7 mouse cellular contexts compared by ENCODE assay signal in the genomic region with DNA sequence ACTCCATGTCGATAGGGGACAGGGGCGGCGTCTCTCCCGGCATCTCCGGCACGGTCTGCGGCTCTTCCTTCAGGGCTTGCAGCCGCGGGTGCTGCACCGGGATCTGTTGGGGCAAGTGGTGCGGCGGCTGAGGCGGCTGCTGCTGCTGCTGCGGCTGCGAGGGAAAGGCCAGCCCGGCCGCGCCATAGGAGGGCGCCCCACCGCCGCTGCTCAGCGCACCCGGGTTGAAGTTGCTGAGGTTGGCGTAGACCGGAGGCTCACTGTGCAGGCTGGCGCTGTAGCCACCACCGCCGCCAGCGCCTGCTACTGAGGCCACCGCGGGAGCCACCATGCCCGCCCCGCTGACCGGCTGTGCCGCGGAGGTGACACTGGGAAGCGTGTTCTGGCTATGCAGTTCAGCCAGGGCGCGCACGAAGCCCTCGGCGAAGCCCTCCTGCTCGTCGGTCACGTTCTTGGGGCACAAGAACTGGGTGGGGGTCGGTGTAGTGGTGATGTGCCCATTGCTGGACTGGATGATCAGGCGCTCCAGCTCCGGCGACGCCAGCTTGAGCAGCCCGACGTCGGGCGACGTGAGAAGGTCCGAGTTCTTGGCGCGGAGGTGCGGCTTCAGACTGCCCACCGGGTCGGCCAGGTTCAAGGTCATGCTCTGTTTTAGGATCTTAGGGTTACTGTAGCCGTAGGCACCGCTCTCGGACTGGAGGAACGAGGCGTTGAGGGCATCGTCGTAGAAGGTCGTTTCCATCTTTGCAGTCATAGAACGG. TPM values are rescaled to one million over a fixed set of nuclear protein-coding genes. Genes with fewer than 3 reads are reported as not detected.
DNase-seq lines count a peak whose midpoint lies in the region; ATAC-seq lines count a peak whose summit lies in the region.

No protein-coding gene starts in this region.

- WGBS in forebrain, embryonic 10.5 days = under 1% methylated on average over 70 of the region's 70 CpGs
- under 1% methylated on average over 69 of the region's 70 CpGs for WGBS in heart, embryonic 15.5 days
- under 1% methylated on average over 70 of the region's 70 CpGs for WGBS in liver, embryonic 13.5 days (ENCODE audit: insufficient replicate concordance)
- WGBS in stomach, embryonic 15.5 days = under 1% methylated on average over 70 of the region's 70 CpGs

- ATAC-seq in heart, embryonic 15.5 days (replicated peaks; ENCODE audit: insufficient number of reproducible peaks, insufficient read depth, low FRiP score, low read depth) = 0 out of 2 replicates have a peak, but pooled peaks have one; percentile 3
- no peak for ATAC-seq in liver, embryonic 13.5 days (ENCODE audit: low read depth)
- no peak for ATAC-seq in stomach, embryonic 15.5 days (ENCODE audit: insufficient read depth, low FRiP score, low read depth)

- peak overlapping the region; percentile 95 for H3K27ac ChIP-seq in forebrain, embryonic 10.5 days
- H3K27ac ChIP-seq in heart, embryonic 15.5 days = peak overlapping the region; percentile 99
- H3K27ac ChIP-seq in liver, embryonic 13.5 days = peak overlapping the region; percentile 86
- H3K27ac ChIP-seq in stomach, embryonic 15.5 days = peak overlapping the region; percentile 97

- no peaks in the 10 kb centered on the region for H3K27me3 ChIP-seq in forebrain, embryonic 10.5 days (ENCODE audit: poor library complexity, severe bottlenecking)
- no peaks in the 10 kb centered on the region for H3K27me3 ChIP-seq in heart, embryonic 15.5 days
- peaks cover 68% of the 10 kb centered on the region for H3K27me3 ChIP-seq in liver, embryonic 13.5 days
- no peaks in the 10 kb centered on the region for H3K27me3 ChIP-seq in stomach, embryonic 15.5 days (replicated peaks)

- peaks cover 56% of the 10 kb centered on the region for H3K4me1 ChIP-seq in forebrain, embryonic 10.5 days
- peaks cover 19% of the 10 kb centered on the region for H3K4me1 ChIP-seq in heart, embryonic 15.5 days (replicated peaks)
- peaks cover 29% of the 10 kb centered on the region for H3K4me1 ChIP-seq in liver, embryonic 13.5 days (replicated peaks)
- 0 out of 2 replicates have a peak, but pooled peaks cover 16% of the 10 kb centered on the region for H3K4me1 ChIP-seq in stomach, embryonic 15.5 days

- H3K36me3 ChIP-seq in forebrain, embryonic 10.5 days (replicated peaks) = 0 out of 2 replicates have a peak, but pooled peaks cover 3% of the 10 kb centered on the region
- H3K36me3 ChIP-seq in heart, embryonic 15.5 days = no peaks in the 10 kb centered on the region
- no peaks in the 10 kb centered on the region for H3K36me3 ChIP-seq in liver, embryonic 13.5 days
- no peaks in the 10 kb centered on the region for H3K36me3 ChIP-seq in stomach, embryonic 15.5 days

- peak overlapping the region; percentile 82 for H3K9ac ChIP-seq in heart, embryonic 15.5 days
- peak overlapping the region; percentile 76 for H3K9ac ChIP-seq in liver, embryonic 13.5 days
- peak overlapping the region; percentile 83 for H3K9ac ChIP-seq in stomach, embryonic 15.5 days

- H3K4me2 ChIP-seq in heart, embryonic 15.5 days = peak overlapping the region; percentile 79
- H3K4me2 ChIP-seq in liver, embryonic 13.5 days = peak overlapping the region; percentile 90
- H3K4me2 ChIP-seq in stomach, embryonic 15.5 days = peak overlapping the region; percentile 78

- H3K4me3 ChIP-seq in forebrain, embryonic 10.5 days = peak overlapping the region; percentile 86
- H3K4me3 ChIP-seq in heart, embryonic 15.5 days = peak overlapping the region; percentile 80
- peak overlapping the region; percentile 66 for H3K4me3 ChIP-seq in liver, embryonic 13.5 days (replicated peaks)
- peak overlapping the region; percentile 66 for H3K4me3 ChIP-seq in stomach, embryonic 15.5 days (replicated peaks)

- no peaks in the 10 kb centered on the region for H3K9me3 ChIP-seq in forebrain, embryonic 10.5 days
- no peaks in the 10 kb centered on the region for H3K9me3 ChIP-seq in heart, embryonic 15.5 days (replicated peaks)
- no peaks in the 10 kb centered on the region for H3K9me3 ChIP-seq in liver, embryonic 13.5 days (replicated peaks)
- no peaks in the 10 kb centered on the region for H3K9me3 ChIP-seq in stomach, embryonic 15.5 days

- DNase-seq in adrenal gland, postnatal 4 days (ENCODE audit: low spot score in 2 of 2) = peak; percentile 47 to 67
- DNase-seq in forebrain, embryonic 10.5 days (ENCODE audit: extremely low spot score, low spot score) = peak; percentile 66
- DNase-seq in kidney, postnatal 25 days = peak; percentile 80 to 87
- peak; percentile 55 for DNase-seq in liver, embryonic 13.5 days
- DNase-seq in neural tube, embryonic 10.5 days (ENCODE audit: extremely low spot score, low spot score) = peak; percentile 78

RNA-seq across cellular contexts. Expression of gene Jun, which starts 1.3 kb away (rescaled TPM):
- total RNA-seq in adrenal gland, postnatal 4 days (2021) = 10 to 100 TPM; 46.6 to 58.6 TPM
- 74.2 and 82.9 TPM in 2 replicates for polyA plus RNA-seq in forebrain, embryonic 10.5 days (2016; fragmentation: Nextera tagmentation; extraction: Ambion mirVana)
- 70.7 and 75.5 TPM in 2 replicates for polyA plus RNA-seq in heart, embryonic 15.5 days (2015; fragmentation: Nextera tagmentation; extraction: Ambion mirVana)
- polyA plus RNA-seq in liver, embryonic 13.5 days (2015; fragmentation: Nextera tagmentation; extraction: Ambion mirVana) = 5.9 and 6.4 TPM in 2 replicates
- polyA plus RNA-seq in stomach, embryonic 15.5 days (2015; fragmentation: Nextera tagmentation; extraction: Ambion mirVana) = 102 and 103 TPM in 2 replicates
